Mouse (Mus musculus): Measurements from ENCODE around the gene S100a13.

- TF ChIP-seq EP300 (IDR thresholded peaks at IDR 0.05; ENCODE audit: low read depth) (no peak), CTCF (IDR thresholded peaks at IDR 0.05; ENCODE audit: low read depth) (no peak)
Measured at GRCm38 (mm10) chr3:90512948-90513642, 1.1 kb upstream of the S100a13 start.

Data from heart, postnatal 0 days (tissue).